Mouse (Mus musculus) layer of hippocampus, postnatal 14 days (tissue): Measurements from ENCODE around the gene Fbxl2. TPM values are rescaled to one million over a fixed set of nuclear protein-coding genes. Genes with fewer than 3 reads are reported as not detected.
A peak's percentile ranks its signal among the peaks of the same experiment; 100 is the strongest.

Experiments used
- DNase-seq, 2 experiments: peaks; one replicate each; pipeline ENCODE4 v3.0.0; 2021 to 2022; ENCODE audit warnings: low spot score in 2 of 2, mixed read lengths in 1 of 2
- total RNA-seq, 2 experiments: library from RNA; stranded (reverse); gene quantifications; 2 replicates each; pipeline ENCODE4 v1.2.3; 2021

Gene Fbxl2
- total RNA-seq, 2 experiments from 2014 or later, result 28.5 to 31.8 TPM

- DNase-seq, result no peak
Measured at GRCm38 (mm10) chr9:114022141-114022540, 23.9 kb downstream of the Fbxl2 start.

- DNase-seq, result no peak
Measured at GRCm38 (mm10) chr9:114019012-114019762, 26.8 kb downstream of the Fbxl2 start.

GRCm38 (mm10) chr9:114016402-114016801 is 29.6 kb downstream of the Fbxl2 start:
- no peak for DNase-seq

DNA sequence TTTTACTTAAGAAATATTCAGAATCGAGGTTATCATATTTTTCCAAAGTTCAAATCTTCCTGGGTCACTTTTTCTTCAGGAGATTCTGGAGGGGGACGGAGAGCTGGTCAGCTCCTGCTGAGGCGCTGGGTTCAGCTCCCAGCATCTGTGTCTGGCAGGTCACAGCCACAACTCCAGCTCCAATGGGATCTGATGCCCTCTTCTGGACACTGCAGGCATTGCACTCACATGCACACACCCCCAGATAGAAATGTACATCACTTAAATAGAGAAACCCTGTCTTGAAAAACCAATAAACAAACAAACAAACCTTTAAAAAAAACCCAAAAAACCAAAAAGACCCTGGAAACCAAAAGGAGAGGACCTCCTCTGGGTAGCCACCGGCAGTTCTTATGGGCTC is 30.3 kb downstream of the Fbxl2 start:
- no peak for DNase-seq

DNA sequence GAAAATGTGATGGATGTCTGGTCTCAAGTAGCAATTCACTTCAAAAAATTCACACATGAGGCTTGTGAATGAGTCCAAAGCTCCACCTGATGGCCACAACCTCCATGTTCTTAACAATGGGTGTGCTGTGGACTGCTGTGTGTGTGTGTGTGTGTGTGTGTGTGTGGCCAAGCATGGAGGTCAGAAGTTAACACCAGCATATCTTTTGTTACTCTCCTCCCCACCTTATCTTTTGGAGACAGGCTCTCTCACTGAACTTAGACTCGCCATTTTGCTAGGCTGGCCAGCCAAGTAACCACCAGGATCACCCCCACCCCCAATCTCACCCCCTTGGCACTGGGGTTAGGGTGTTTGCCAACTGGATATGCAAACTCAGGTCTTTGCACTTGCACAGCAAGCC is 32.0 kb downstream of the Fbxl2 start:
- DNase-seq, result no peak

DNA sequence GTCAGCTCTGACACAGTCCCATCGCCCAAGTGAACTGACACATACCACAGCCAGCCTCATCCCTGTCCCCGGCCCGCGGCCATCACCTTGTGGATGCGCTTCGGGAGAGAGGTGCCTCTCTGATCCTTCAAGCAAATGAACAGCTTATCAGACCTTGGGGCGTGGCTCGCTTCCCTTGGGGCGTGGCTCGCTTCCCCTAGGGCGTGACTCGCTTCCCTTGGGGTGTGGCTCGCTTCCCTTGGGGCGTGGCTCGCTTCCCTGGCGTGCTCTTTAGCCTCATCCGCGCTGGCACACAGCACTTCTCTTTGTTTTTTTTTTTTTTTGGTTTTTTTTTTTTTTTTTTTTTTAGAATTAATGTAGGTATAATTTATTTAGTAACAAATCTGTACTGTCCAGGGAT is 34.8 kb downstream of the Fbxl2 start:
- DNase-seq, result no peak

DNA sequence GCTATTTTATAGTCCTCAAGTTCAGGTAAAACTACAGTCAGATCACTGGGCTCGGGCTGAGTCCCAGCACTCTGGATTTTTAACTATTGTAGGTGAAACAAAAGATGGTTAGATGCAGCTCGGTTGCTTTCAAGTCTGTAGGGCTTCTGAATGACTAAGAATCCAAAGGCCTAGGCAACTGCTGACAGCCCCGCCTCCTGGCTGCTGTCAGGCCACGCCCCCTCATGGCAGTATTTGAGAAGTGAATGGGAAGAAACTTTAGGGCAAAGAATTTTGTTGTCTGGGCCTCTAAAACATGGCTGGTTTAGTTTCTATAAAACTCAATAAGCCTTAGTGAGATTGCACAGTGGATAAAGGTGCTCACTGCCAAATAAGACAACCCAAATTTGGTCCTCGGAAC is 36.5 kb downstream of the Fbxl2 start:
- DNase-seq, result no peak

DNA sequence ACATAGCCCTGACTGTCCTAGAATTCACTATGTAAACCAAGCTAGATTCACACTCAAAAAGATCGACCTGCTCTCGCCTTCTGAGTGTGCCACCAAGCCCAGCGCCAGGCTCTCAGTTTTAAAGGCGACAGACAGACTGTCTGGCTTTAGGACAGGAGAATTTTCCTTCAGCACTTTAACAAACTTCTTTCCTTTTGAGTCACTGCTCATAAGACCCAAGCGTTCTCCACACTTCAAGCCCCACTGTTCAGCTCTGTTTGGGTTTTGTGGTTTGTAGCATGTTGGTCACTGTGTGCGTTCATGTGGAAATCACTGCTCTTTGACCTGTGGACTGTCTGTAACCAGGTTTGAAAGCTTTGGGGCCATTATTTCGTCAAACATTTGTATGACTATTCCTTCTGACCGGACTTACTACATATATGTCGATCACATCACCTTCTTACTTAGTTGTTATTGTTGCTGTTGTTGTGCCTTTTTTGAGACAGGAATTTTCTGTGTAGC is 38.1 kb downstream of the Fbxl2 start:
- no peak for DNase-seq

GRCm38 (mm10) chr9:114006801-114007200 is 39.2 kb downstream of the Fbxl2 start:
- DNase-seq, result no peak

- DNase-seq, result no peak
Measured at GRCm38 (mm10) chr9:113998311-113998710, 47.7 kb downstream of the Fbxl2 start.

- DNase-seq, result no peak
Measured at GRCm38 (mm10) chr9:113992810-113993209, 53.2 kb downstream of the Fbxl2 start.

DNA sequence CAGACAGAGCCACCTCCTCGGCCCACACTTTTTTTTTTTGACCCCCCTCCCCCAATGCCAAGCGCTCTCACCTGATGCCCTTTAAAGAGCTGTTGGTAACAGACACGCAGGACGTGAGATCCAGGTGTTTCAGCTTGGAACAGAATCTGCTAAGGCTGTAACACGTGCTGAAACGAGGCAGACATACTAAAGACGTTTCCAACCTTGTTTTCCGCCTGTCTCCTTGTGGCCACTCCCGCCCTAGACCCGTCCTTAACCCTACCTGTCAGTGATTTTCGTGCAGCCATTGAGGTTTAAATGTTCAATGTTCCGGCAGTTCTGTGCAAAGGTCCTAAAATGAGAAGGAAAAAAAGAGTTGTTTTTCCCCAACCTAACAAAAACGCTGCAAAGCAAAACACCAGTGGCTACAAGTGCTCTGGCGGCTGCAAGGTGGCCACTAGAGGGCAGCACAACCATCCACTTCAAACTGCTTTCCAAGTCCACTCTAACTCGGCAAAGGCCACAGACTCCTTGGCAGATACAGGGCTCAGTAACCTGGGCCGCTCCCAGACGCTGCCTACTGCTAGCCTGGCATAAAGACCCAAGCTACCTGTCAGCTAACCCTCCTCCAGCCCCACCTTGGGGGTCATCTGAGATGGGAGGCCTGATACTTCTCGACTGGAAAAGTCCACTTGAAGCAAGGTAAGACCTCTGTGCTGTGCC is 55.3 kb downstream of the Fbxl2 start:
- DNase-seq, result peak; percentile 82 to 85

DNA sequence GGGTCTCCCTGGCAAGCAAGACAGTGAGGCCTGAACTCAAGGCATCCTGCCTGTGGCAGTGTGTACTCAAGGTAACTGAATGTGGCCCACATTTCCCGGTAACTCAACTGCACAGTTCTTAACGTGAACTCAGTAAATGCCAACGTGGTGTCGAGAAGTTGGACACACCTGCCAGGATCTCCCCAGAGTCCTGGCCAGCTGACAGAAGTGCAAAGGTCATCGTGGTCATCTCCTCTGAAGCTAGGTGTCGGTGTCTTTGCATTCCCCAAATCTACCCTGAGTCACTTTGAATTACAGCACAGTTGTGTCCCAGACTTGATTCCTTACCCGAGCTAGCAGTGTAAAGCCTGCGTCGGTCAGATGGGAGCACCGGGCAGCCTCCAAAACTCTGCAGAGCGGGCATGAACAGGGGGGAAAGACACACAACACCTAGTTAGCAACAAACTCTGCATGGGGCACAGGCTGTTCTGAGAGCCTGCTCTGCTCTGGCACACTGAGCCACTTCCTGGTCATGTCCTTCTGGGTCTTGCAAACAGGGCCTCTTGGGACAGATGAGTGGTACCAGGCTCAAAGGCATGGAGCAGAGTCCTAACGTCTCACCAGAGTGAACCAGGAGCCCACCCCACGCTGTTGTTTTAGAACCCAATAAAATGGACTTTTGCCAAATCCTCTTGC is 60.9 kb downstream of the Fbxl2 start:
- DNase-seq, result no peak

DNA sequence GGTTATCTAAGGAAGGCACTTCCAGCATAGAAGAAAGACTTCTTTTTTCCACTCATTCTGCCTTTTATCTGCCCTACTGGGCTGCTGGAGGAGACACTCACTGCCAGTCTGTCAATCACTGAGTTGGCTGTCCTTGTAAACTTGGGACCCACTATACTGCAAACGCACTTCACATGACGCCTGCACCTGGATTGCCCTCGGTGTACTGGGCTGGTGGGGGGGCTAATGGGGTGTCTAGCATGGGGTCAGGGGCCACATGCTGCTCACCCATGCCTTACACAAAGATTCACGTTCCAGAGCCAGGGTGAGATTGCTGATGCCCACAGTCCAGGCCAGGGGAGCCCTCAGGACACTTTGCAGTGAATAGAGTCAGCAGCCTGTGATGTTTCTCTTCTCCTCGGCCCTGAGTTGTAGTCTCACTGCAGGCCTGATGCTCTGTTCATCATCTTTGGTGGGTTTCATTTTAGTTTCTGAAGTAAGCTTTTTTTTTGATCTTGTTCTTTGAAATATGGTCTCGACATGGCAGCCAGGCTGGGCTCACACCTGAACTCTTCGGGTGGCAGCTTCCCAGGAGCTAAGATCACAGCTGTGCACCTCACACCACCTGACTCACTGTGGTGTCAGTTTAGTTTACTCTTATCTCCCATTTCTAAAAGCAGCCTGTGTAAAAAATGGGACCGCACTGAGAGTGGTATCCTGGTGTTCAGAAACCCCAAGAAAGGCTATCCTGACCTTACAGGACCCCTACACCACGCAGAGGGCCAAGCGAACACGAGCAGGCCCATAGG is 62.9 kb downstream of the Fbxl2 start:
- no peak for DNase-seq

DNA sequence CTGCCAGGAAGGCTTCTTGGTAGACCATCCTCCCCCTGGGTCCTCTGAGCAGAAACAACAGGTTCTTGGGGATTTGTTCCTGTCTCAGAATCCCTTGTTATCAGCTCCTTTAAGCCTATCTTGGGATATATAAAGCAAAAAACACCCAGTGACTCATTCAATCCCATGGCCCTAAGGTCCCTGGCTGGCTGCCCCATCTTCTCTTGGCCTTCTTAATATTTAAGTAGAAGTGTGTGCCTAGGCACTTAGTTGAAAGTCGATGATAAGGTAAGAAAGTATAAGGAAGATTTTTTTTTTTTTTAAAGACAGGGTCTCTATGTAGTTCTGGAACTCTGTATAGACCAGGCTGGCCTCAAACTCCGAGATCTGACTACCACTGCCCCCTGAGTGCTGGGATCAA is 63.5 kb downstream of the Fbxl2 start:
- no peak for DNase-seq

DNA sequence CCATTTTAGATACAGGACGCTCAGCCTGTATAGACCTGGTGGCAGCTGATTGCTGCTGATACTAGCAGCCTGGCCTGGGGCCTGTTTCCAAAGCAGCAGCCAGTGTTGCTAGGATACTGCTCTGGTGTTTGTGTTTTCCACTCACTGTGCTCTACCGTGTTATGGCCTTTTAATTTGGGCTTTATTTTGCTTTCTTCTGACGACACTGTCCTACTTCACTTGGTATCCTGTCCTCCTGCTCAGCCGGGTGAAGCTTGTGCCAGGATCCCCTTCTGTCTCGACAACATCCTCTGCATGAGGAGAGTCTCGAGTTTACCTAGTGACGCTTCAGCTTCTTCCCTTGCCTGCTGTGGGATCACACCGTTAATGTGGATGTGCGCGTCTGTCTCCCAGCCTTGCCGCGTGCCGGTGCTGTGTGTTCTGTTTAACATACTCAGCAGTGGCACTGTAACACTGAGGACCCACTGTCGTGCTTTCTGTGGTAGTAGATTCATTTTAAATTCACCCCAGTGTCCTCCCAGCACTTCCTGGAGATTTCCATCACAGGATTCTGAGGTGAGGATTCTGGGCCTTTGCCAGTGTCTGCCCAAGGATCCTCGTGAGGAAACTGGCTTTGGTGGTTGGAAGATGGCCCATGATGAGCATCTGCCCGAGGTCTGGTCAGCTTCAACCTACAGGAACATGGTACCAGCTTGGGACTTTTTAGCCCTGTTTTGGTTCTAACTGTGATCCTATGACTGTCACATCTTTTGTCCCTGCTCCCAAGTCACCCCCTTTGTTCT is 64.7 kb downstream of the Fbxl2 start:
- peak; percentile 60 to 69 for DNase-seq

GRCm38 (mm10) chr9:113979356-113979755 is 66.6 kb downstream of the Fbxl2 start:
- DNase-seq, result no peak

GRCm38 (mm10) chr9:113978656-113979055 is 67.3 kb downstream of the Fbxl2 start:
- no peak for DNase-seq

DNA sequence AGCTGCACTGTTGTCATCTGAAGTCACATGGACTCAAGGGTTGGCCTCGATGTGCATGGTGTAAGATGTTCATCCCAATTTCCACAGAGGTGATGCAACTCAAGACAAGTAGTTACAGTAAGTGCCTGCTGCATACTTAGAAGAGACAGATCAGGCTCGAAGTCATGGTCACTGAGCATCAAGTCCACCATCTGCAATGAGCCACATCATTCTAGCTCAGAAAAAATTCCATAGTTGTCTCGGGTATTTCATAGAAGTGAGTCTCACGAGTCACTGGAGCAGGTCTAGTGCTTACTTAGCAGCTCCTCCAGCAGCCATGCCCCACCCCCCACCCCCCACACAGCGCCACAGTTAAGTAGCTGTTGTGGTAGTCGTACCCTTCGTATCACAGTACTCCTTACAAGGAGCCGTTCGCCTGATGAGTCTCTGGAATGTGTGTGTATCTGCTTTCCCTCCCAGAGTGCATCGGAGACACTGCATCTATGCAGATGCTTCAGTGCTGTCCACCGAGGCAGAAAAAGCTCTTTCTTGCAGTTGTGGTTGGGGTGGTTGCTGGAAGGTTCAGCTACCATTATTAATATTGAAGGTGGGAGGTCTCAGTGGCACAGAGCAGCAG is 68.7 kb downstream of the Fbxl2 start:
- no peak for DNase-seq

GRCm38 (mm10) chr9:113976264-113976663 is 69.7 kb downstream of the Fbxl2 start:
- no peak for DNase-seq
